Mouse (Mus musculus): ENCODE measurements around the gene Slc22a3.

- TF ChIP-seq POLR2A (IDR thresholded peaks at IDR 0.05; ENCODE audit: control insufficient read depth, extremely low read depth, insufficient read depth, low read length, poor library complexity) (no peak), CTCF (IDR thresholded peaks at IDR 0.05; ENCODE audit: borderline replicate concordance, control insufficient read depth, extremely low read depth, insufficient read depth, low read length, poor library complexity) (no peak)
Observed at GRCm38 (mm10) chr17:12369393-12369792, 138.1 kb downstream of the Slc22a3 start.
